In genomic region chr11:103512111-103512510, GRCm38 (mm10) we compare ENCODE assay signal across 23 mouse cellular contexts. TPM values are rescaled to one million over a fixed set of nuclear protein-coding genes. Genes with fewer than 3 reads are reported as not detected.
"Had no signal": no experiment of that assay in that cellular context is flagged by ENCODE, and none has a peak within 500 bp of the region (broad histone marks: within the 10 kb centered on the region; RNA-seq: fewer than 3 reads in every experiment).

No protein-coding gene starts in this region.

- DNase-seq: gastrocnemius, adult 2 months; gastrocnemius, postnatal 10 days; gastrocnemius, postnatal 25 days; heart, postnatal 10 days; heart, postnatal 4 days; kidney, adult 18-20 months; kidney, adult 8-10 months; kidney, postnatal 10 days; kidney, postnatal 25 days; kidney, postnatal 4 days; liver; liver, embryonic 13.5 days; liver, postnatal 0 days had no signal

RNA-seq across cellular contexts. Expression of gene Lrrc37a, which starts 7.7 kb away (rescaled TPM):
- total RNA-seq: gastrocnemius, adult 2 months; gastrocnemius, postnatal 10 days; gastrocnemius, postnatal 25 days; gastrocnemius, postnatal 4 days; granulocyte monocyte progenitor cell, adult 5-6 weeks; heart, adult 8-10 months; heart, postnatal 10 days; heart, postnatal 25 days; heart, postnatal 4 days; layer of hippocampus, adult 2 months; layer of hippocampus, postnatal 10 days; layer of hippocampus, postnatal 25 days; left cerebral cortex, adult 2 months; left cerebral cortex, postnatal 14 days; left cerebral cortex, postnatal 36 days had no signal
